Mouse (Mus musculus): ENCODE results near the gene Acap3.
A peak's percentile ranks its signal among the peaks of the same experiment; 100 is the strongest.

The Acap3 gene

GRCm38 (mm10) chr4:155886330-155886729 lies 5.3 kb upstream of the Acap3 start:
- no peak for DNase-seq (ENCODE audit: low read depth)

- DNase-seq (ENCODE audit: low read depth) = no peak
These were observed 3.9 kb upstream of the Acap3 start for GRCm38 (mm10) chr4:155887674-155888073.

GRCm38 (mm10) chr4:155888181-155888580 lies 3.4 kb upstream of the Acap3 start:
- DNase-seq (ENCODE audit: low read depth) = no peak

- no peak for DNase-seq (ENCODE audit: low read depth)
These were observed 2.3 kb upstream of the Acap3 start for GRCm38 (mm10) chr4:155889316-155889715.

GRCm38 (mm10) chr4:155891011-155891471 lies 581 bp upstream of the Acap3 start:
- no peak for DNase-seq (ENCODE audit: low read depth)

GRCm38 (mm10) chr4:155892017-155892416 lies 395 bp downstream of the Acap3 start:
- DNase-seq (ENCODE audit: low read depth) = peak; percentile 64

- no peak for DNase-seq (ENCODE audit: low read depth)
These were observed 1.0 kb downstream of the Acap3 start for GRCm38 (mm10) chr4:155892438-155893211.

- no peak for DNase-seq (ENCODE audit: low read depth)
These were observed 1.6 kb downstream of the Acap3 start for GRCm38 (mm10) chr4:155893212-155893690.

- DNase-seq (ENCODE audit: low read depth) = peak; percentile 58
These were observed 2.8 kb downstream of the Acap3 start for GRCm38 (mm10) chr4:155894311-155894881.

- no peak for DNase-seq (ENCODE audit: low read depth)
These were observed 3.6 kb downstream of the Acap3 start for GRCm38 (mm10) chr4:155895216-155895615.

GRCm38 (mm10) chr4:155895826-155896225 lies 4.2 kb downstream of the Acap3 start:
- DNase-seq (ENCODE audit: low read depth) = no peak

- DNase-seq (ENCODE audit: low read depth) = no peak
These were observed 4.8 kb downstream of the Acap3 start for GRCm38 (mm10) chr4:155896461-155896860.

- DNase-seq (ENCODE audit: low read depth) = no peak
These were observed 6.7 kb downstream of the Acap3 start for GRCm38 (mm10) chr4:155898318-155898717.

- no peak for DNase-seq (ENCODE audit: low read depth)
These were observed 7.7 kb downstream of the Acap3 start for GRCm38 (mm10) chr4:155899355-155899754.

- no peak for DNase-seq (ENCODE audit: low read depth)
These were observed 9.6 kb downstream of the Acap3 start for GRCm38 (mm10) chr4:155901205-155901604.

GRCm38 (mm10) chr4:155903246-155903645 lies 11.6 kb downstream of the Acap3 start:
- DNase-seq (ENCODE audit: low read depth) = no peak

GRCm38 (mm10) chr4:155904318-155905102 lies 12.9 kb downstream of the Acap3 start:
- no peak for DNase-seq (ENCODE audit: low read depth)

GRCm38 (mm10) chr4:155905634-155906033 lies 14.0 kb downstream of the Acap3 start:
- no peak for DNase-seq (ENCODE audit: low read depth)

GRCm38 (mm10) chr4:155906125-155906524 lies 14.5 kb downstream of the Acap3 start:
- DNase-seq (ENCODE audit: low read depth) = no peak

- no peak for DNase-seq (ENCODE audit: low read depth)
These were observed 15.4 kb downstream of the Acap3 start for GRCm38 (mm10) chr4:155907003-155907402.

- DNase-seq (ENCODE audit: low read depth) = no peak
These were observed 16.7 kb downstream of the Acap3 start for GRCm38 (mm10) chr4:155908281-155908680.

- DNase-seq (ENCODE audit: low read depth) = no peak
These were observed 17.1 kb downstream of the Acap3 start for GRCm38 (mm10) chr4:155908751-155909150.

GRCm38 (mm10) chr4:155932031-155932430 lies 40.4 kb downstream of the Acap3 start:
- DNase-seq (ENCODE audit: low read depth) = no peak

Data from c-Kit-positive CD71-positive TER-119-negative erythroid progenitor cells, embryonic 14.5 days (primary cell).